Mouse (Mus musculus): ENCODE results near the gene Mup2. TPM values are rescaled to one million over a fixed set of nuclear protein-coding genes. Genes with fewer than 3 reads are reported as not detected.
"Not testable (repeated sequence)": the region's sequence is repeated elsewhere in the genome, so short reads cannot be mapped to it uniquely, and the experiment has no call there.

The Mup2 gene
- polyA plus RNA-seq (2015; fragmentation: Nextera tagmentation; extraction: Ambion mirVana) = not detected in 2 replicates

- H3K27ac ChIP-seq (ENCODE audit: low read depth, low read length); H3K4me3 ChIP-seq (ENCODE audit: low read depth, low read length); H3K4me1 ChIP-seq (replicated peaks; ENCODE audit: control insufficient read depth, insufficient read depth, low read length); H3K27me3 ChIP-seq (replicated peaks; ENCODE audit: control insufficient read depth, insufficient read depth, low read length); H3K36me3 ChIP-seq (ENCODE audit: control insufficient read depth, insufficient read depth); H3K9me3 ChIP-seq (ENCODE audit: control insufficient read depth); ATAC-seq; H3K9ac ChIP-seq (ENCODE audit: low read depth, low read length); H3K4me2 ChIP-seq (replicated peaks; ENCODE audit: low read depth): not testable (repeated sequence)
These were observed at the start of gene Mup2 for GRCm38 (mm10) chr4:60154189-60154588. TSS of gene Mup2 (minus strand) at chr4:60154289.

Other genes with a start within 250 kb of the Mup2 start
- not detected in 2 replicates for gene Slc46a2, start 239.2 kb downstream of the Mup2 start, polyA plus RNA-seq (2015; fragmentation: Nextera tagmentation; extraction: Ambion mirVana)
- not detected in 2 replicates for gene Mup4, start 193.6 kb downstream of the Mup2 start, polyA plus RNA-seq (2015; fragmentation: Nextera tagmentation; extraction: Ambion mirVana)
- not detected in 2 replicates for gene Mup6, start 190.0 kb downstream of the Mup2 start, polyA plus RNA-seq (2015; fragmentation: Nextera tagmentation; extraction: Ambion mirVana)
- not detected in 2 replicates for gene Mup7, start 83.8 kb downstream of the Mup2 start, polyA plus RNA-seq (2015; fragmentation: Nextera tagmentation; extraction: Ambion mirVana)
- not detected in 2 replicates for gene Mup8, start 68.3 kb upstream of the Mup2 start, polyA plus RNA-seq (2015; fragmentation: Nextera tagmentation; extraction: Ambion mirVana)

Data from intestine, postnatal 0 days (tissue).